Mouse (Mus musculus) kidney, adult 2 months (tissue): Measurements from ENCODE around the gene Gpatch2l.

Experiments
- CTCF ChIP-seq: fragments of 200-500 bp; conservative IDR thresholded peaks from 2 replicates; pipeline ENCODE4 v1.5.1; 2011; ENCODE audit warnings: low read depth, mild to moderate bottlenecking, control low read depth, low read length, moderate library complexity, mixed read lengths; ENCODE audit not compliant: insufficient read depth, insufficient read length
- POLR2A ChIP-seq: fragments of 200-500 bp; IDR thresholded peaks from one replicate; pipeline ENCODE4 v1.6.1; 2011; ENCODE audit warnings: low read depth, low read length, control low read depth

GRCm38 (mm10) chr12:86203443-86204057 lies 38.1 kb upstream of the Gpatch2l start:
- TF ChIP-seq CTCF (no peak), POLR2A (no peak)
